ENCODE assay signal across 13 mouse cellular contexts in the genomic region with DNA sequence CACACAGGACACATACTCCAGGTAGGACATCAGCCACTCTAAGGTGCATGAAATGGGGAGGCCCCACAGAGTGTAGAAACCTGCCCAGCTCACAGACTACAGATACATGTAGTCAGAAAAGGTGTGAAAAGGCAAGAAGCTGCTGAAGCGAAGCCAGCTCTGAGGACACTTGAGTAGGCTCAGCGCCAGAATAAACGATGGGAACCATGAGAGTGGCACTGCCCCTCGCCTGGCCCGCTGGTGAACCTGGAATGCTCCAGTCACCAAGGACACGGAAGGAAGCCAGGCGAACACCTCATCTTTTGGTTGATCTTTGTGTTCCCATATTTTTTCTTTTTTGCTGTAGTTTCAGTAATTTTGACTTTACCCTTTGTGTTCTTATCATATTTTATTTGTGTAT.
"Had no signal": no experiment of that assay in that cellular context is flagged by ENCODE, and none has a peak within 500 bp of the region (broad histone marks: within the 10 kb centered on the region; RNA-seq: fewer than 3 reads in every experiment).

No protein-coding gene starts in this region.

- H3K9me3 ChIP-seq: limb, embryonic 10.5 days; liver, embryonic 15.5 days; lung, embryonic 15.5 days had no signal

- H3K4me1 ChIP-seq: limb, embryonic 10.5 days; liver, embryonic 15.5 days; lung, embryonic 15.5 days; midbrain, embryonic 15.5 days; neural tube, embryonic 13.5 days had no signal

- DNase-seq: retina, postnatal 1 day; thymus, postnatal 4 days had no signal

- H3K36me3 ChIP-seq: limb, embryonic 10.5 days; liver, embryonic 15.5 days; lung, embryonic 15.5 days; midbrain, embryonic 15.5 days; neural tube, embryonic 13.5 days had no signal

- ATAC-seq: hindbrain, embryonic 16.5 days; inflammation-experienced regulatory T-cells, adult 6 months; intestine, postnatal 0 days; midbrain, embryonic 15.5 days had no signal

- H3K9ac ChIP-seq: liver, embryonic 15.5 days; lung, embryonic 15.5 days; midbrain, embryonic 15.5 days; neural tube, embryonic 13.5 days had no signal

- H3K27ac ChIP-seq: left cerebral cortex, adult 2 months; limb, embryonic 10.5 days; liver, embryonic 15.5 days; lung, embryonic 15.5 days; midbrain, embryonic 15.5 days; neural tube, embryonic 13.5 days had no signal

- H3K27me3 ChIP-seq: liver, embryonic 15.5 days; lung, embryonic 15.5 days; midbrain, embryonic 15.5 days; neural tube, embryonic 13.5 days had no signal

- H3K4me3 ChIP-seq: left cerebral cortex, adult 2 months; limb, embryonic 10.5 days; liver, embryonic 15.5 days; lung, embryonic 15.5 days; midbrain, embryonic 15.5 days; neural tube, embryonic 13.5 days had no signal

- H3K4me2 ChIP-seq: liver, embryonic 11.5 days; liver, embryonic 15.5 days; lung, embryonic 15.5 days; midbrain, embryonic 11.5 days; midbrain, embryonic 15.5 days; neural tube, embryonic 13.5 days had no signal
